Mouse (Mus musculus) lung, embryonic 16.5 days (tissue): Measurements from ENCODE around the gene Chd9. TPM values are rescaled to one million over a fixed set of nuclear protein-coding genes. Genes with fewer than 3 reads are reported as not detected.

ENCODE experiments used
- ATAC-seq: fragments of 200-750 bp; cut with Nextera tagmentation; 2 replicates; pipeline ENCODE4 v1.8.0; 2017; ENCODE audit warnings: low read depth, mild to moderate bottlenecking, moderate library complexity
- H3K27ac ChIP-seq: fragments of 300-500 bp; sonication (generic); 2 replicates; pipeline ENCODE4 v1.5.1; 2014; ENCODE audit warnings: mild to moderate bottlenecking, control low read depth, low read length
- H3K27me3 ChIP-seq: fragments of 300-500 bp; sonication (generic); 2 replicates; pipeline ENCODE4 v1.6.1; 2014; ENCODE audit warnings: low read depth, low read length, mixed read lengths; ENCODE audit not compliant: control insufficient read depth, insufficient read depth
- H3K36me3 ChIP-seq: fragments of 300-500 bp; sonication (generic); 2 replicates; pipeline ENCODE4 v1.6.1; 2014; ENCODE audit warnings: low read length; ENCODE audit not compliant: control insufficient read depth, insufficient read depth
- H3K4me1 ChIP-seq: fragments of 300-500 bp; sonication (generic); replicated peaks from 2 replicates; pipeline ENCODE4 v1.6.1; 2014; ENCODE audit warnings: low read length, mixed read lengths; ENCODE audit not compliant: control insufficient read depth, insufficient read depth
- H3K4me2 ChIP-seq: fragments of 300-500 bp; sonication (generic); 2 replicates; pipeline ENCODE4 v1.6.1; 2014; ENCODE audit warnings: low read depth, low read length, control low read depth
- H3K4me3 ChIP-seq: fragments of 300-500 bp; sonication (generic); 2 replicates; pipeline ENCODE4 v1.5.1; 2014; ENCODE audit warnings: mild to moderate bottlenecking, low read length, control low read depth
- H3K9ac ChIP-seq: fragments of 300-500 bp; sonication (generic); 2 replicates; pipeline ENCODE4 v1.6.1; 2014; ENCODE audit warnings: low read length, control low read depth
- H3K9me3 ChIP-seq: fragments of 300-500 bp; sonication (generic); 2 replicates; pipeline ENCODE4 v1.6.1; 2016; ENCODE audit warnings: low read length; ENCODE audit not compliant: control insufficient read depth
- WGBS: fragments of 180-500 bp; shearing (Covaris S2); extraction: QIAGEN DNeasy Blood & Tissue Kit; methylation state at CpG from one replicate; pipeline ENCODE4 v1.1.7; 2014; 5-methylcytosine and 5-hydroxymethylcytosine counted together
- polyA plus RNA-seq: library from polyadenylated mRNA; unstranded; fragments of >200 nt; fragmentation: Nextera tagmentation; extraction: Ambion mirVana; gene quantifications from 2 replicates; pipeline ENCODE4 v1.2.1, GENCODE M21; 2015

The Chd9 gene
- polyA plus RNA-seq = 95.9 and 116 TPM in 2 replicates

DNA sequence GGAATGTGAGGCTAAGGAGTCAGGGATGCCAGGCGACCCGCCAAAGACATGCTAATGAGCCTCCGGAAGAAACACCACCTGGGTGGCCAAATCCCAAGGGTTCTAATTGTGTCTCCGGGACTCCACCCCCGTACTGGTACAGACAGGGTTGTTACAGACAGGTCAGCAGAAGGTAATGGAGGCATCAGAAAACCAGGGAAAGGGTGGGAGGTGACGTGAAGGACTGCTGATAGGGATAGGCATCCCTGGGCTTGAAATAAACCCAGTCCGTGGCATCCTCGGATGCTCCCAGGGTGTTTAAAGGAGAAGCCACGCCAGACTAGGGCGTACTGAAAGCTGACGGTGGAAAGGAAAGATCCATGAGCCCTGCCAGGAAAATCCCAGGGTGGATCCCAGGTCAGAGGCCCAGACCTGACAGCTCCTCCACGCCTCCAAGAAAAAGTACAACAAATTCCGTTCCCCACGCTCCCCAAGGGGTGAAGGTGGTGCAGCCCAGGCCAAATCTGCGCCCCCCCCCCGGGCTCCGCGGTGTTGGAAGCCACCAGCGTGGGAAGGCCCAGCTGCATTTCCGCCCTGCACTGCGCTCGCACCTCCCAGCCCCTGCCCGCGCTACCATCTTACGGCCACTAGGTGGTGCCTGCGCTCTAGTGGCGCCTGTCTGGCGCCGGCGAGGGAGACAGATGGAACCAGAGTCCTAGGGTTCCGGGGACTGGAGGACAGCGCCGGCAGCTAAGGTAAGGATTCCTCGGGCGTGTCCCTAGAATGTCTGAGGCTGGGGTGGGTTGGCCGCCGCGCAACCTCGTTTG lies at the start of gene Chd9:
Gene Chd9, plus strand, starts transcription at position 172 of the 806 bp plus-strand sequence.
- Histone ChIP-seq H3K4me1 (peaks cover 6% of the 10 kb centered on the region; the same call in 1 of the 2 replicates), H3K36me3 (no peaks in the 10 kb centered on the region), H3K4me2 (peak within 1 kb of the TSS; percentile 88), H3K27ac (peak within 1 kb of the TSS; percentile 34; the same call in 1 of the 2 replicates), H3K9ac (peak within 1 kb of the TSS; percentile 82), H3K4me3 (peak within 1 kb of the TSS; percentile 66), H3K9me3 (no peaks in the 10 kb centered on the region), H3K27me3 (no peaks in the 10 kb centered on the region)
- ATAC-seq = peak; percentile 96
- WGBS = 2% methylated on average over 39 of the region's 39 CpGs

DNA sequence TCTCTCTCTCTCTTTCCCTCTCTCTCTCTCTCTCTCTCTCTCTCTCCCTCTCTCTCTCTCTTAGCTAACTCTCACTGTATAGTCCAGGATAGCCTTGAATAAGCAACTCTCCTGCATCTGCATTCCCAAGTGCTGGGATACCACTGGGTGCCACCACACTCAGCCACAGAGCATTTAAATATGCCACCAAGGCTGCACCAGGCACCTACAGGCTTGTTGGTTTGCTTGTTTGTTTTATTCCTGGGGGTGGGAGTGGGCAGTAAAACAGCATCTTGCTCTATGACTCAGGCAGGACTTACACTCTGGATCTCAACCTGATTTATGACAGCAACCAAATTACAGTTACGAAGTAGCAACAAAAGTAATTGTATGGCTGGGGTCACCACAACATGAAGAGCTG lies 36.5 kb upstream of the Chd9 start:
- Histone ChIP-seq H3K27me3 (no peaks in the 10 kb centered on the region), H3K4me3 (no peak overlapping the region), H3K9ac (no peak overlapping the region), H3K36me3 (no peaks in the 10 kb centered on the region), H3K27ac (no peak overlapping the region), H3K9me3 (no peaks in the 10 kb centered on the region), H3K4me1 (peaks cover 10% of the 10 kb centered on the region; the same call in 1 of the 2 replicates), H3K4me2 (no peak overlapping the region)
- no peak for ATAC-seq
- 100% methylated on average over 1 of the region's 1 CpGs for WGBS

DNA sequence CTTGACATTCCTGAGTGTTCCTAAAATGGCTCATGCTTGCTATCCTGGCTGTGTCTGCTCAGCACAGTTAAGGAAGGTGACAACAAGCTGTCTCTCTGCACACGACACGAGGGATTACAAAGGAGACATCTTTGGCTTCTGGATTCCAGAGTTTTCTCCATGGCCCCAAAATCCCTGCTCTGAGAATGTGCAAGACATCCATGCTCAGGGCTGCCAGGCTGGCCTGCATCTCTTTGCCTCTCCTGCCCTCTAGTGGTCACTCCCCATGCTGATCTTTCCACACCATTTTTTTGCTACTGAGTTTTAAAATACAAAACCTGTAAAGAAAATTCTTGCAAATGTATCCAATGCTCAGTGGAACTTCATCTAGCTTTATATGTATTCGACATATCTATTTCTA lies 34.4 kb upstream of the Chd9 start:
- no peaks in the 10 kb centered on the region for H3K27me3 ChIP-seq
- H3K4me2 ChIP-seq = no peak overlapping the region
- H3K27ac ChIP-seq = no peak overlapping the region
- peaks cover 10% of the 10 kb centered on the region; the same call in 1 of the 2 replicates for H3K4me1 ChIP-seq
- H3K9me3 ChIP-seq = no peaks in the 10 kb centered on the region
- H3K36me3 ChIP-seq = no peaks in the 10 kb centered on the region
- H3K9ac ChIP-seq = no peak overlapping the region
- WGBS = 5% methylated on average over 3 of the region's 3 CpGs
- no peak overlapping the region for H3K4me3 ChIP-seq
- ATAC-seq = 0 out of 2 replicates have a peak, but pooled peaks have one; percentile 33

DNA sequence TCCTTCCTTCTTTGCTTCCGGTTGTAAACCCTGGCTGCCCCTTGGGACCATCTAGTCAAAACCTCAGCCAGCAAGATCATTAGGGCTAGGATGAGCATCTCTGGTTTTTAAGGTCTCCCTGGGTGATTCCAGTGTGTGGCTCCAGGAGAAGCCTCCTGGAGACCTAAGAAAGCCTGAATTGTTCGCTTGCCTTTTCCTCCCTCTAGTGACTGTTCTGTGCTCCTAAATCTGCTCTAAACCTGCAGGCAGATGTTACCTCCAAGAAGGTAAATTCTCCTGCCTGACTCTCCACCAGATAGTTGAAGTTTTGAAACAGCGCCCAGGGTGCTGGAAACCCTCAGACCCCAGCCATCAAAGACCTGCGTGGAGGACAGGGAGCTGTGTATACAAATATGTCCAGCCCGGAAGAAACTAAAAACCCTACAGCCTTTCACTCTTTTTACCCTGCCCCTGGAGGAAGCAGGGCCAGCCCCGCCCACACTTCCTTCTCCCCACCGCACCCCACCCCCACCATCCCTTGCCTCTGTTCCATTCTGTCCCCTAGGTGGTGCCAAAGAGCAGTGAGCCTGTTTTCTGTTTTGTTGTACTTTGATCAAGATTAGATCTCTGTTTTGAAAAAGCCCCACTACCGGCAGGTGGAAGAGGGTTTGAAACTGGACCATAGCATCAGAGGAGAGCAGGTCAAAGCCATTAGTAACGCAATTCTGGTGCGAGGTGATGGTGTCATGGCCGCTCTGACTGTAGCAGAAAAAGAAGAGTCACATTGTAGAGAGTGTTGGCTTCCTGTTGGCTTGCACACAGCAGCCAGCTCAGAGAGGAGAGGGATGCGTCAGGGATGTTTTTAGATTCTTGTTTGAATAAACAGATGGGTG lies 32.9 kb upstream of the Chd9 start:
- ATAC-seq = peak; percentile 88
- H3K9me3 ChIP-seq = no peaks in the 10 kb centered on the region
- WGBS = 7% methylated on average over 12 of the region's 12 CpGs
- 0 out of 2 replicates have a peak overlapping the region, but pooled peaks have one; percentile 12 for H3K27ac ChIP-seq
- H3K9ac ChIP-seq = peak overlapping the region; percentile 39; the same call in 1 of the 2 replicates
- H3K4me1 ChIP-seq = peaks cover 10% of the 10 kb centered on the region; the same call in 1 of the 2 replicates
- H3K36me3 ChIP-seq = no peaks in the 10 kb centered on the region
- H3K4me2 ChIP-seq = peak overlapping the region; percentile 42
- H3K4me3 ChIP-seq = peak overlapping the region; percentile 34
- no peaks in the 10 kb centered on the region for H3K27me3 ChIP-seq

DNA sequence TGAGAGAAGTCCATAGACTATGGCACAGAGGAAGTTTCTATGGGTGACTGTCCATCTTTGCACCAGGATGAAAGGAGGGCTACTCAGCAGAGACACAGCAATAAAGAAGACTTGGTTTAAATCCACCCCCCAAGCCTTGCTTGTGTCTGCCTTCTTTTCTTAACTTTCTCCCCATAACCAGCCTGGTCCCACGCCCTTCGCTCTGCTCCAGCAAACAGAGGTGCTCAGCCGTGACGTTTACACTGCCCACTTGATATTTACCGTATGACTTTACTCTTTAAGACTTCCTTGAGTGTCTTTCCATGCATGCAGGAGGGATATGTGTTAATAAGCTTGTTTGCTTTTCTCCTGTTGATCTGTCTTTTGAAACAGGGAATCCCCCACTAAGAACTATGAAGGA lies 28.7 kb upstream of the Chd9 start:
- no peak overlapping the region for H3K9ac ChIP-seq
- H3K27me3 ChIP-seq = no peaks in the 10 kb centered on the region
- H3K4me2 ChIP-seq = no peak overlapping the region
- H3K27ac ChIP-seq = no peak overlapping the region
- WGBS = 57% methylated on average over 5 of the region's 5 CpGs
- ATAC-seq = no peak
- H3K4me3 ChIP-seq = no peak overlapping the region
- H3K4me1 ChIP-seq = peaks cover 10% of the 10 kb centered on the region; the same call in 1 of the 2 replicates
- peaks cover 4% of the 10 kb centered on the region; the same call in 1 of the 2 replicates for H3K9me3 ChIP-seq
- H3K36me3 ChIP-seq = no peaks in the 10 kb centered on the region

DNA sequence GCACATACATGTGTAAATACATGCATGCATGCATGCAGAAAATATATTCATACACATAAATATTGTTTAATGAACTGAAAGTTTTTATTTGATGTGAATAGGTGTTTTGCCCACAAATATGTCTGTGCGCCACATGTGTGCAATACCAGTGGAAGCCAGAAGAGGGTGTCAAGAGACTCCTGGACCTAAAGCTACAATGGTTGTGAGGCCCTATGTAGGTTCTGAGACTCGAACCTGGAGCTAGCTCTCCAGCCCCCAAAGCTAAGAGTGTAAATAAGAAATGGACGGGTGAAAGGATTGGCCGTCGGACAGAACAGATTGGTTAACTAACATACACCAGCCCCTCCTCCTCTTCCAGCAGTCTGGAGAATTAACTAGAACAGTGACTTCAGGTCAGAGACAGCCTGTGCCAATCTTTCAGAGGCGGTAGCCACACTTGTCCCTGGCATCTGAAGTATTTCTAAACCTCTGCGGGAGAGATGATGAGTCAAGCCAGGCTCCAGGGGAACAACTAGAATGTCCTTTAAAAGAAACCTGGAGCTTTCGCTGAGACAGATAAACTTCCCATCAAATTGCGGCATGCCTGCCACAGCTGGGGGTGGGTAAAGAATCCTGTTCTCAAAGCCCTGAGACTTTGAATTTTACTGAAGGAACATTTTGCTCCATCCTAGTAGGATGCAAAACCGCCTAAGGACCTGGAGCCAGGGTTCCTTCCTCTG lies 14.4 kb upstream of the Chd9 start:
- Histone ChIP-seq H3K4me1 (no peaks in the 10 kb centered on the region), H3K4me2 (no peak overlapping the region), H3K27ac (no peak overlapping the region), H3K4me3 (no peak overlapping the region), H3K27me3 (no peaks in the 10 kb centered on the region), H3K9ac (no peak overlapping the region), H3K9me3 (no peaks in the 10 kb centered on the region), H3K36me3 (no peaks in the 10 kb centered on the region)
- WGBS = 79% methylated on average over 10 of the region's 10 CpGs
- no peak for ATAC-seq

DNA sequence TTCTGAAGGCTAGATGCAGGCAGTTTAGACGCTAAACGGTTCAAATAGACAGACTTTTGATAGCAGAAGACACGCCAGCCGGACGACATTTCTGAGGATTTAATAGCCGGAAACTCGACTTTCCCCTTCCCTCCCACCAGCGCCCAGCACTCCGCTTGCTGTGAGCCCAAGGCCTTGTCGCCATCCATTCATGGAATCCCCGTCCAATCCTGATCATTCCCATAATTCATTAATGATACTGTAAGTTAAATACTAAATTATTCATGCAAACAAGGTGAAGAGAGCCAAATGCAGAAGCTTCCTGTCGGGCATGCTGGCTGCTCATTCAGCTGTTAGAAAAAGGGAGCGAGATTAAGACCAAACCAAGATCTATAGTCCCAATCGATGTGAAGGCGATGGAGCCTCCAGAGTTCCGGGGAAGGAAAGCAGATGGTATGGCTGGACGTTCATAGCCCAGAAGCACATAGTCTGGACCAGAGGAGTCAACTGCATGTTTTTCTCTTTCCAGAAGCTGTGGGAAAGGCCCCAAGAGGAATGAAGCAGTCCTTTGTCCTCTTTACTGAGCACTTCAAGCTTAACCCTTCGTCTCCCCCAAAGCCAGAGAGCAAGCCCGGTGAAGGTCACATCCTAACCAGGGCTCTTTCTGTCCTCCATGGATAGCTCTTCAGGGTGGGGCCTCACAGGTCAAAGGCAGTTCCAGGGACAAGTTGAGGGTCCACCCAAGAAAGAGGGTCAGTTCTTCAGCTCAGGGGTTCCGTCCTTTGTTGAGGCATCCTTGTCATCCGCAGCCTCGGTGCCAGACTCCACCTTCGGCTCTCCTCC lies 11.9 kb upstream of the Chd9 start:
- Histone ChIP-seq H3K36me3 (no peaks in the 10 kb centered on the region), H3K4me3 (no peak overlapping the region), H3K27ac (no peak overlapping the region), H3K4me2 (no peak overlapping the region), H3K9me3 (no peaks in the 10 kb centered on the region), H3K4me1 (no peaks in the 10 kb centered on the region), H3K27me3 (no peaks in the 10 kb centered on the region), H3K9ac (no peak overlapping the region)
- 67% methylated on average over 23 of the region's 23 CpGs for WGBS
- no peak for ATAC-seq

DNA sequence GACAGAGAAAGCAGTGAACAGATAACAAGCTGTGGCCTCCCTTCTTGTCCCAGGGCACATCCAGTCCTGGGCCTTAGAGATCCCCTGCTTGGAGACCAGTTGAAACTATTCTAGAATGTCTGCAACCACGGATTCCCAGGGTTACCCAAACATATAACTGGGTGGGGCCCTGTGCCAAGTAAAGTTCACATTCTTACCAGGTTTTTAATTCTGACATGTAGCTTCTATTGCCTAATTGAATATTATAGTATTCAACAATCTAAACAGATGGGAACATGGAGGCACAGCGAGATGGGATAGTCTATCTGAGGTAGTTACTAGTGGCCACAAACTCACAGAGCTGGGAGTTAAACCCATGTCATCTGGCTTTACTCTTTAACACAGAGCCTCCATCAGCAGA lies 10.9 kb upstream of the Chd9 start, which contains the start of gene Gm19935:
Gene Gm19935, minus strand, starts transcription at position 101 of the 400 bp plus-strand sequence.
- Histone ChIP-seq H3K36me3 (no peaks in the 10 kb centered on the region), H3K9me3 (no peaks in the 10 kb centered on the region), H3K4me2 (no peak within 1 kb of the TSS), H3K27ac (no peak within 1 kb of the TSS), H3K4me1 (no peaks in the 10 kb centered on the region), H3K9ac (no peak within 1 kb of the TSS), H3K4me3 (no peak within 1 kb of the TSS), H3K27me3 (no peaks in the 10 kb centered on the region)
- WGBS = 72% methylated on average over 2 of the region's 2 CpGs
- no peak for ATAC-seq
